Mouse (Mus musculus): ENCODE data around the gene Gng13. TPM values are rescaled to one million over a fixed set of nuclear protein-coding genes. Genes with fewer than 3 reads are reported as not detected.

Gene Gng13
- total and polyA plus RNA-seq, 3 experiments, result 0.13 to 3.9 TPM; not detected in 1

DNA sequence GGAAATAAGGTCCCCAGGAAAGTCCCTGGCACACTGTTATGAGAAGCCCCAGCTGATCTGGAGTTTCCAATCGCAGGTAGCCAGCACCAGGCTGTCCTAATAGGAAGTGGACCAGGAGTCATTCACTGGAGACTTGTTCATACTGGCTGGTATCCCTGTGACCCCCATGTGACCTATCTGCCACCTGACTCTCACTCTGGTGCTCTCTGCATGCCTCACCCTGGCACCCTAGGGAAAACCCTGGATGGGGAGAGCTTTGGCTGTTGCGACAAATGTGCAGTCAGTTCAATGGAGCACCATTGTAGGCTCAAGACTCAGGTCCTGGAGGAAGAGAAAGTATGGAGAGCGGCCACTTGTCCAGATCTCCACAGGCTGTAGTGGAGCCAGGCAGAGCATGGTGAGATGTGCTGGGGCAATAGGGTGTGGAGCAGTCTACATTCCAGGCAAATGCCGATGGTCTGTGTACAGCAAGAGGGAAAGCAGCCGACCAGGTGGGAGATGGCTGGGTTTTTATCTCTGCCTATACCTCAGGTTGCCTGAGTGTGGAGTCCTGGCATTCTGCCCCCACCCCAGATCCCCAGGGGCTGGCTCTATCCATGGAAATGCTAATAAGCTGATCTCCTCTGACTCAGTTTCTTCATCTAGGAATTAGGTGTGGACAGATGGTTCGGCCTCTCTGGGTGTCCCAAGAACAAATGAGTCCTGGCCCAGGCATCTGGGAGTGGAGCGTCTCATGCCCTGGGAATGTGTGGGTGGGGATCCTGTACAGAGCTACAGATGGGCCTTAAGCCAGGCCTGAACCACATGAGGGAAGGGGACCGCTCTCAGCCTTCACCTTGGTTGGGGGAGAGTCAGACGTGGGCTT is 39.6 kb downstream of the Gng13 start:
- no peaks in the 10 kb centered on the region for H3K36me3 ChIP-seq (ENCODE audit: control insufficient read depth in 1 of 2, insufficient read depth in 2 of 2, low read length in 2 of 2)
- H3K79me2 ChIP-seq (ENCODE audit: control insufficient read depth, insufficient read depth, low read length, poor library complexity), result no peaks in the 10 kb centered on the region
- no peaks in the 10 kb centered on the region for H3K4me1 ChIP-seq (ENCODE audit: control insufficient read depth in 1 of 2, insufficient read depth in 2 of 2, low read length in 2 of 2)
- H3K9me3 ChIP-seq (replicated peaks; ENCODE audit: insufficient read depth, low read length), result no peaks in the 10 kb centered on the region
- no peak overlapping the region for H3K4me3 ChIP-seq (ENCODE audit: control insufficient read depth in 1 of 2, insufficient read depth in 1 of 2, low read depth in 2 of 2, low read length in 2 of 2)
- peaks cover 0 to 10% of the 10 kb centered on the region in 2 experiments; a peak in 3 of 4 replicates for H3K27me3 ChIP-seq (ENCODE audit: control insufficient read depth in 1 of 2, insufficient read depth in 2 of 2, low read length in 2 of 2)
- H3K9ac ChIP-seq (ENCODE audit: control insufficient read depth, low read depth, low read length, poor library complexity, severe bottlenecking), result no peak overlapping the region
- no peak overlapping the region for H3K27ac ChIP-seq (ENCODE audit: control insufficient read depth, low read depth, low read length)
- DNase-seq (ENCODE audit: low read depth, low spot score), result no peak
- no peak for TF ChIP-seq MYC (IDR thresholded peaks at IDR 0.05; ENCODE audit: low read depth, low read length)
- no peak for TF ChIP-seq TBP (IDR thresholded peaks at IDR 0.05; ENCODE audit: low read depth, low read length)
- TF ChIP-seq USF2 (IDR thresholded peaks at IDR 0.05; ENCODE audit: borderline replicate concordance in 1 of 2, insufficient read depth in 1 of 2, low read depth in 1 of 2, low read length in 2 of 2), result no peak
- no peak for TF ChIP-seq MAFK (IDR thresholded peaks at IDR 0.05; ENCODE audit: borderline replicate concordance, low read depth, low read length)
- TF ChIP-seq NRF1 (IDR thresholded peaks at IDR 0.05; ENCODE audit: insufficient read depth, low read depth, low read length, poor library complexity, severe bottlenecking), result no peak
- no peak for TF ChIP-seq UBTF (IDR thresholded peaks at IDR 0.05; ENCODE audit: borderline replicate concordance, insufficient read depth, low read depth, low read length)
- TF ChIP-seq POLR2AphosphoS2 (IDR thresholded peaks at IDR 0.05; ENCODE audit: low read length), result no peak
- no peak for TF ChIP-seq TAL1 (IDR thresholded peaks at IDR 0.05; ENCODE audit: low read length)
- TF ChIP-seq MAX (IDR thresholded peaks at IDR 0.05; ENCODE audit: low read length), result no peak
- no peak for TF ChIP-seq ZC3H11A (IDR thresholded peaks at IDR 0.05; ENCODE audit: low read depth, low read length)
- no peak for TF ChIP-seq RAD21 (IDR thresholded peaks at IDR 0.05; ENCODE audit: low read depth, low read length)
- TF ChIP-seq SMC3 (IDR thresholded peaks at IDR 0.05; ENCODE audit: low read depth, low read length), result no peak
- no peak for TF ChIP-seq BHLHE40 (IDR thresholded peaks at IDR 0.05; ENCODE audit: borderline replicate concordance, low read depth, low read length)
- TF ChIP-seq ZNF384 (IDR thresholded peaks at IDR 0.05; ENCODE audit: low read depth, low read length), result no peak
- TF ChIP-seq RCOR1 (IDR thresholded peaks at IDR 0.05; ENCODE audit: low read depth, low read length), result no peak
- no peak for TF ChIP-seq NELFE (IDR thresholded peaks at IDR 0.05; ENCODE audit: low read depth, low read length)
- no peak for TF ChIP-seq ELF1 (IDR thresholded peaks at IDR 0.05; ENCODE audit: low read depth, low read length)

GRCm38 (mm10) chr17:25757691-25758090 is 40.7 kb downstream of the Gng13 start:
- H3K4me3 ChIP-seq (ENCODE audit: control insufficient read depth in 1 of 2, insufficient read depth in 1 of 2, low read depth in 2 of 2, low read length in 2 of 2), result no peak overlapping the region
- no peak for DNase-seq (ENCODE audit: low read depth, low spot score)
- no peaks in the 10 kb centered on the region for H3K9me3 ChIP-seq (replicated peaks; ENCODE audit: insufficient read depth, low read length)
- H3K27ac ChIP-seq (ENCODE audit: control insufficient read depth, low read depth, low read length), result no peak overlapping the region
- H3K36me3 ChIP-seq (ENCODE audit: control insufficient read depth in 1 of 2, insufficient read depth in 2 of 2, low read length in 2 of 2), result no peaks in the 10 kb centered on the region
- no peak overlapping the region for H3K9ac ChIP-seq (ENCODE audit: control insufficient read depth, low read depth, low read length, poor library complexity, severe bottlenecking)
- H3K27me3 ChIP-seq (ENCODE audit: control insufficient read depth in 1 of 2, insufficient read depth in 2 of 2, low read length in 2 of 2), result peaks cover 3 to 11% of the 10 kb centered on the region in 2 experiments
- no peaks in the 10 kb centered on the region for H3K4me1 ChIP-seq (ENCODE audit: control insufficient read depth in 1 of 2, insufficient read depth in 2 of 2, low read length in 2 of 2)
- no peaks in the 10 kb centered on the region for H3K79me2 ChIP-seq (ENCODE audit: control insufficient read depth, insufficient read depth, low read length, poor library complexity)
- TF ChIP-seq CTCF (IDR thresholded peaks at IDR 0.05 in 2 of 3, conservative IDR thresholded peaks at IDR 0.05 in 1 of 3; ENCODE audit: control insufficient read depth in 1 of 3, insufficient read depth in 1 of 3, low read depth in 2 of 3, low read length in 3 of 3, poor library complexity in 1 of 3, severe bottlenecking in 1 of 3) (no peak), TCF12 (IDR thresholded peaks at IDR 0.05; ENCODE audit: low read depth, low read length) (no peak), USF1 (IDR thresholded peaks at IDR 0.05; ENCODE audit: low read depth, low read length) (no peak), RCOR1 (IDR thresholded peaks at IDR 0.05; ENCODE audit: low read depth, low read length) (no peak)

Data from MEL (cell line).